In genomic region chr7:112143090-112143500, GRCm38 (mm10) we compare ENCODE assay signal across 10 mouse cellular contexts. TPM values are rescaled to one million over a fixed set of nuclear protein-coding genes. Genes with fewer than 3 reads are reported as not detected.
A peak's percentile ranks its signal among the peaks of the same experiment; 100 is the strongest.
DNase-seq lines count a peak whose midpoint lies in the region; ATAC-seq and TF ChIP-seq lines count a peak whose summit lies in the region.
"Had no signal": no experiment of that assay in that cellular context is flagged by ENCODE, and none has a peak within 500 bp of the region (broad histone marks: within the 10 kb centered on the region; RNA-seq: fewer than 3 reads in every experiment).

No protein-coding gene starts in this region.

- no peak for TF ChIP-seq EP300 in stomach, postnatal 0 days (optimal IDR thresholded peaks at IDR 0.05)

- intact Hi-C loops in gastrocnemius, adult 2 months (cut with DNase I): no loop called here
- intact Hi-C loops in gastrocnemius, postnatal 14 days (cut with DNase I; ENCODE audit: low total_unique reads): no loop called here

- DNase-seq in gastrocnemius, adult 2 months: no peak
- no peak for DNase-seq in gastrocnemius, postnatal 14 days
- DNase-seq in midbrain, embryonic 11.5 days (ENCODE audit: low spot score, missing footprints): no peak
- DNase-seq in stomach, postnatal 0 days (ENCODE audit: low spot score): no peak
- DNase-seq in lung, postnatal 4 days: no peak
- DNase-seq: cerebellum, adult 2 months had no signal

- H3K27me3 ChIP-seq in midbrain, embryonic 16.5 days (ENCODE audit: control insufficient read depth, insufficient read depth, low read depth, low read length): no peaks in the 10 kb centered on the region
- H3K27me3 ChIP-seq in midbrain, embryonic 11.5 days (ENCODE audit: control insufficient read depth, insufficient read depth, low read length): no peaks in the 10 kb centered on the region
- H3K27me3 ChIP-seq in forebrain, embryonic 12.5 days: no peaks in the 10 kb centered on the region
- H3K27me3 ChIP-seq in stomach, postnatal 0 days (ENCODE audit: control insufficient read depth, insufficient read depth, low read length): no peaks in the 10 kb centered on the region
- H3K27me3 ChIP-seq in intestine, embryonic 15.5 days (replicated peaks): no peaks in the 10 kb centered on the region

- H3K36me3 ChIP-seq in midbrain, embryonic 16.5 days (ENCODE audit: control insufficient read depth, insufficient read depth, low read length): no peaks in the 10 kb centered on the region
- H3K36me3 ChIP-seq in midbrain, embryonic 11.5 days (ENCODE audit: control insufficient read depth, insufficient read depth, low read length): no peaks in the 10 kb centered on the region
- H3K36me3 ChIP-seq in forebrain, embryonic 12.5 days (replicated peaks): no peaks in the 10 kb centered on the region
- H3K36me3 ChIP-seq in stomach, postnatal 0 days (ENCODE audit: control insufficient read depth, insufficient read depth, low read length): no peaks in the 10 kb centered on the region; the same call in 1 of the 2 replicates
- no peaks in the 10 kb centered on the region for H3K36me3 ChIP-seq in intestine, embryonic 15.5 days

- 58% methylated on average over 7 of the region's 7 CpGs for WGBS in midbrain, embryonic 16.5 days
- WGBS in midbrain, embryonic 11.5 days: 57% methylated on average over 7 of the region's 7 CpGs
- WGBS in forebrain, embryonic 12.5 days: 39% methylated on average over 7 of the region's 7 CpGs
- 51% methylated on average over 7 of the region's 7 CpGs for WGBS in stomach, postnatal 0 days
- 47% methylated on average over 7 of the region's 7 CpGs for WGBS in intestine, embryonic 15.5 days

- H3K9ac ChIP-seq in midbrain, embryonic 16.5 days (ENCODE audit: low read depth, low read length): no peak overlapping the region
- no peak overlapping the region for H3K9ac ChIP-seq in midbrain, embryonic 11.5 days (ENCODE audit: low read length)
- H3K9ac ChIP-seq in forebrain, embryonic 12.5 days: no peak overlapping the region
- H3K9ac ChIP-seq in stomach, postnatal 0 days (ENCODE audit: low read length): no peak overlapping the region
- H3K9ac ChIP-seq in intestine, embryonic 15.5 days: no peak overlapping the region

- no peak overlapping the region for H3K4me2 ChIP-seq in midbrain, embryonic 16.5 days (ENCODE audit: low read length)
- H3K4me2 ChIP-seq in midbrain, embryonic 11.5 days: no peak overlapping the region
- H3K4me2 ChIP-seq in forebrain, embryonic 12.5 days: no peak overlapping the region
- H3K4me2 ChIP-seq in stomach, postnatal 0 days (replicated peaks; ENCODE audit: low read depth): no peak overlapping the region
- no peak overlapping the region for H3K4me2 ChIP-seq in intestine, embryonic 15.5 days (replicated peaks)

- ATAC-seq in midbrain, embryonic 16.5 days: no peak
- ATAC-seq in midbrain, embryonic 11.5 days (ENCODE audit: low FRiP score): no peak
- ATAC-seq in forebrain, embryonic 12.5 days (ENCODE audit: low FRiP score): peak; percentile 69
- no peak for ATAC-seq in stomach, postnatal 0 days (ENCODE audit: low FRiP score, low TSS enrichment)
- no peak for ATAC-seq in intestine, embryonic 15.5 days

- H3K9me3 ChIP-seq in midbrain, embryonic 16.5 days (replicated peaks; ENCODE audit: control insufficient read depth, low read length, poor library complexity, severe bottlenecking): no peaks in the 10 kb centered on the region
- no peaks in the 10 kb centered on the region for H3K9me3 ChIP-seq in midbrain, embryonic 11.5 days (ENCODE audit: control insufficient read depth, low read length)
- no peaks in the 10 kb centered on the region for H3K9me3 ChIP-seq in forebrain, embryonic 12.5 days
- H3K9me3 ChIP-seq in stomach, postnatal 0 days (ENCODE audit: control insufficient read depth, low read length): no peaks in the 10 kb centered on the region
- no peaks in the 10 kb centered on the region for H3K9me3 ChIP-seq in intestine, embryonic 15.5 days

- H3K4me3 ChIP-seq in gastrocnemius, adult 2 months: no peak overlapping the region
- H3K4me3 ChIP-seq in midbrain, embryonic 16.5 days (ENCODE audit: low read depth, low read length): no peak overlapping the region
- no peak overlapping the region for H3K4me3 ChIP-seq in midbrain, embryonic 11.5 days (ENCODE audit: low read depth, low read length)
- no peak overlapping the region for H3K4me3 ChIP-seq in forebrain, embryonic 12.5 days (replicated peaks)
- no peak overlapping the region for H3K4me3 ChIP-seq in stomach, postnatal 0 days (ENCODE audit: low read depth, low read length)
- H3K4me3 ChIP-seq in intestine, embryonic 15.5 days (replicated peaks): no peak overlapping the region

- no peak for TF ChIP-seq CTCF in gastrocnemius, adult 2 months (IDR thresholded peaks at IDR 0.05)
- TF ChIP-seq CTCF in stomach, postnatal 0 days (IDR thresholded peaks at IDR 0.05; ENCODE audit: low read depth): no peak

- peak overlapping the region; percentile 20; the same call in 1 of the 2 replicates for H3K27ac ChIP-seq in gastrocnemius, adult 2 months
- 0 out of 2 replicates have a peak overlapping the region, but pooled peaks have one; percentile 22 for H3K27ac ChIP-seq in midbrain, embryonic 16.5 days (ENCODE audit: low read length)
- no peak overlapping the region for H3K27ac ChIP-seq in midbrain, embryonic 11.5 days (ENCODE audit: low read depth, low read length)
- H3K27ac ChIP-seq in forebrain, embryonic 12.5 days: peak overlapping the region; percentile 63
- H3K27ac ChIP-seq in stomach, postnatal 0 days (replicated peaks): peak overlapping the region; percentile 13; the same call in 1 of the 2 replicates
- no peak overlapping the region for H3K27ac ChIP-seq in intestine, embryonic 15.5 days

- H3K4me1 ChIP-seq in midbrain, embryonic 16.5 days (ENCODE audit: control insufficient read depth, insufficient read depth, low read length): 0 out of 2 replicates have a peak, but pooled peaks cover 2% of the 10 kb centered on the region
- H3K4me1 ChIP-seq in midbrain, embryonic 11.5 days (ENCODE audit: control insufficient read depth, insufficient read depth, low read length): peaks cover 10% of the 10 kb centered on the region
- H3K4me1 ChIP-seq in forebrain, embryonic 12.5 days: peaks cover 24% of the 10 kb centered on the region
- H3K4me1 ChIP-seq in stomach, postnatal 0 days (replicated peaks; ENCODE audit: control insufficient read depth, insufficient read depth): peaks cover 5% of the 10 kb centered on the region; the same call in 1 of the 2 replicates
- 0 out of 2 replicates have a peak, but pooled peaks cover 2% of the 10 kb centered on the region for H3K4me1 ChIP-seq in intestine, embryonic 15.5 days (replicated peaks)

RNA-seq across cellular contexts. Expression of gene Dkk3, which starts 15.8 kb away (rescaled TPM):
- 1 to 10 TPM; 2.1 to 2.4 TPM for total RNA-seq in gastrocnemius, adult 2 months (2021)
- total RNA-seq in gastrocnemius, postnatal 14 days (2021): 1 to 10 TPM; 5.1 to 6.8 TPM
- polyA plus RNA-seq in midbrain, embryonic 16.5 days (2015; fragmentation: Nextera tagmentation; extraction: Ambion mirVana): 26.9 and 35.1 TPM in 2 replicates
- 13.9 and 14.0 TPM in 2 replicates for polyA plus RNA-seq in midbrain, embryonic 11.5 days (2014; fragmentation: Nextera tagmentation; extraction: Ambion mirVana)
- polyA plus RNA-seq in forebrain, embryonic 12.5 days (2016; fragmentation: Nextera tagmentation; extraction: Ambion mirVana): 21.5 and 28.7 TPM in 2 replicates
- 39.1 and 40.0 TPM in 2 replicates for polyA plus RNA-seq in stomach, postnatal 0 days (2015; fragmentation: Nextera tagmentation; extraction: Ambion mirVana)
- polyA plus RNA-seq in intestine, embryonic 15.5 days (2015; fragmentation: Nextera tagmentation; extraction: Ambion mirVana): 26.0 and 27.1 TPM in 2 replicates
- total RNA-seq: megakaryocyte progenitor cell, adult 5-6 weeks had no signal

Comparison
In these comparisons a context has a peak if more than half of its experiments do, and no peak if none do; other contexts are left out.
1. H3K27ac ChIP-seq: peak in gastrocnemius, adult 2 months (single experiment), midbrain, embryonic 16.5 days (single experiment), forebrain, embryonic 12.5 days (single experiment) and stomach, postnatal 0 days (single experiment); none in midbrain, embryonic 11.5 days (single experiment) and intestine, embryonic 15.5 days (single experiment).